Mouse (Mus musculus) forebrain, postnatal 0 days (tissue): ENCODE data around the gene Cmtm8. TPM values are rescaled to one million over a fixed set of nuclear protein-coding genes. Genes with fewer than 3 reads are reported as not detected.

ENCODE experiments used
- ATAC-seq: fragments of 200-750 bp; cut with Nextera tagmentation; 2 replicates; pipeline ENCODE4 v1.8.0; 2017; ENCODE audit warnings: mild to moderate bottlenecking, moderate library complexity
- DNase-seq: peaks from one replicate; pipeline ENCODE4 v3.0.0-alpha.2; 2015
- H3K27ac ChIP-seq: fragments of 300-500 bp; sonication (generic); 2 replicates; pipeline ENCODE4 v1.5.1; 2014; ENCODE audit warnings: low read depth, mild to moderate bottlenecking, antibody characterized with exemption, low read length, moderate library complexity, mixed read lengths
- H3K27me3 ChIP-seq: fragments of 300-500 bp; sonication (generic); 2 replicates; pipeline ENCODE4 v1.6.1; 2014; ENCODE audit warnings: mild to moderate bottlenecking, low read length, mixed read lengths; ENCODE audit not compliant: insufficient read depth
- H3K36me3 ChIP-seq: fragments of 300-500 bp; sonication (generic); 2 replicates; pipeline ENCODE4 v1.6.1; 2014; ENCODE audit warnings: mild to moderate bottlenecking, moderate library complexity; ENCODE audit not compliant: insufficient read depth
- H3K4me1 ChIP-seq: fragments of 300-500 bp; sonication (generic); 2 replicates; pipeline ENCODE4 v1.6.1; 2014; ENCODE audit warnings: antibody characterized with exemption; ENCODE audit not compliant: insufficient read depth
- H3K4me2 ChIP-seq: fragments of 300-500 bp; sonication (generic); 2 replicates; pipeline ENCODE4 v1.6.1; 2014; ENCODE audit warnings: low read depth, mild to moderate bottlenecking, moderate library complexity
- H3K4me3 ChIP-seq: fragments of 300-500 bp; sonication (generic); 2 replicates; pipeline ENCODE4 v1.5.1; 2014; ENCODE audit warnings: low read depth, low read length, mixed read lengths
- H3K9ac ChIP-seq: fragments of 300-500 bp; sonication (generic); 2 replicates; pipeline ENCODE4 v1.6.1; 2014; ENCODE audit warnings: mild to moderate bottlenecking
- H3K9me3 ChIP-seq: fragments of 300-500 bp; sonication (generic); 2 replicates; pipeline ENCODE4 v1.6.1; 2016; ENCODE audit warnings: low read length
- CTCF ChIP-seq: sonication (generic); IDR thresholded peaks from 2 replicates; pipeline ENCODE4 v1.5.1; 2016; ENCODE audit warnings: antibody characterized with exemption, control low read depth, low read depth
- WGBS: fragments of 180-500 bp; shearing (Covaris S2); extraction: QIAGEN DNeasy Blood & Tissue Kit; methylation state at CpG from one replicate; pipeline ENCODE4 v1.1.7; 2014; 5-methylcytosine and 5-hydroxymethylcytosine counted together
- polyA plus RNA-seq: library from polyadenylated mRNA; unstranded; fragments of >200 nt; fragmentation: Nextera tagmentation; extraction: Ambion mirVana; gene quantifications from 2 replicates; pipeline ENCODE4 v1.2.1, GENCODE M21; 2015
- total RNA-seq: library from RNA; depleted of rRNA; stranded (reverse); fragments of >200 nt; gene quantifications from 2 replicates; pipeline ENCODE4 v1.2.3, GENCODE M21; 2014

Cmtm8 gene
- total and polyA plus RNA-seq, 2 experiments from 2014 or later, result 2.1 to 6.2 TPM

DNA sequence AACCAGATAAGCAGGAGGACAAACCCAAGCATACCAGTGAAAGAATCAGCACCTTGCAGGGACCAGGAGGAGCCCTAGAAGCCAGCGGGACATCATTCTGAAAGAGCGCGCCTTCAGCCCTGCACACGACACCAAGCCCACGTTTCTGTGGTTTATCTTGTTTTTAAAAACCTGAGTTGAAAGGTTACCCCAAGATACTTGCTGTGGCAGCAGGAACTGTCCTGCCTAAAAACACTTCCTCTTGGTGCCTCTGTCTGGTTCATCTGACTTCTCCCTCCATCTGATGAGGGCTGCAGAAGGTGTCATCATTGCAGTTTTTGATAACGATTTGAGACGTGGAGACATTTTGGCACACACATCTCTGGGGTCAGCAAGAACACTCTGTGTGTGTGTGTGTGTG is 56.2 kb downstream of the Cmtm8 start:
- Histone ChIP-seq H3K4me3 (no peak overlapping the region), H3K36me3 (no peaks in the 10 kb centered on the region), H3K27me3 (no peaks in the 10 kb centered on the region), H3K4me1 (no peaks in the 10 kb centered on the region), H3K9ac (no peak overlapping the region), H3K4me2 (no peak overlapping the region), H3K27ac (no peak overlapping the region), H3K9me3 (no peaks in the 10 kb centered on the region)
- ATAC-seq (no peak), DNase-seq (no peak)
- TF ChIP-seq CTCF, result no peak
- 93% methylated on average over 7 of the region's 7 CpGs for WGBS

DNA sequence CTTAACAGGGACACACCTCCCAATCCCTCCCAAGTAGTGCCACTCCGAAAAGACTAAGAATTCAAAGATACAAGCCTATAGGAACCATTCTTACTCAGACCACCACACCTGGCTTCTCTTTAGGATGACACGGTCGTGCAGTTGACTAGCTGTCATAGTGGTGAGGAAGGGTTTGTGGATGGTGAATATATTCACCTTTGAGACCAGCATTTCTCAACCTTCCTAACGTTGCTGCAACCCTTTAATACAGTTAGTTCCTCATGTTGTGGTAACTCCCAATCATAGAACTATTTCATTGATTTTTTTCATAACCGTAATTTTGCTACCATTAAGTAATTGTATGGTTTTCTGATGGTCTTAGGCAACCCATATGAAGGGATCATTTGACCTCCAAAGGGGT is 56.8 kb downstream of the Cmtm8 start:
- no peaks in the 10 kb centered on the region for H3K27me3 ChIP-seq
- 94% methylated on average over 5 of the region's 5 CpGs for WGBS
- TF ChIP-seq CTCF, result no peak

DNA sequence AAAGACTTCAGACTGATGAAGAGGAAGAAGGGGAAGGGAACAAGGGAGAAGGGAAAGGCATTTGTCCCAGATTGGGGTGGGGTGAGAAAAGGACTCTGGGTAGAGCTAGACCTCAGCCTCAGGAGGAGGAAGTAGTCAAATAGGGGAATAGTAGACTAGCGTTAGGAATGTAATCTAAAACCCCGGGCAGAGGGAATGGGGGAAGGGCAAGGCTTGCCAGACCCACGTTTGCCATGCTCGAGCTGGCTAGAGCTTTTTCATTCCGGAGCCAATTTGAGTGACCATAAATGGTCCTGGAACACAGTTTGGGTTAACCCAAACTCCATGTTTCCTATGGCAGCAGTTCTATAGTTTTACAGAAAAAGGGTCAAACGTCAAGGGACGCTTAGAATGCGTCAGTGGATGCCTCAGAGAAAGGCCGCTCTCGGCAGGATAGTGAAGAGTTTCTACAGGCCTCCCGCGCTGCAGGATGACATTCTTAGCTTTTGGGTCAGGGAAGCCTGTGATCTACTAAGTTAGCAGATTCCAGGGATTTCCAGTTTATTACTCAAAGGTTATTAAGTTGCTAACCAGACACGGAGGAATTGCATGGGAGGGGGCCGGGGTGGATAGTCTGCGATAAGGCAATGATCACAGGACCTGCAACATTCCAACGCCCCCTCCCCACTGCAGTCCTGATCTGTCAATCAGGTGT is 58.4 kb downstream of the Cmtm8 start:
- H3K36me3 ChIP-seq, result no peaks in the 10 kb centered on the region
- H3K4me2 ChIP-seq, result no peak overlapping the region
- no peak overlapping the region for H3K27ac ChIP-seq
- no peak overlapping the region for H3K9ac ChIP-seq
- DNase-seq (no peak), ATAC-seq (no peak)
- 19% methylated on average over 16 of the region's 16 CpGs for WGBS
- no peak overlapping the region for H3K4me3 ChIP-seq
- no peak for TF ChIP-seq CTCF
- H3K4me1 ChIP-seq, result 0 out of 2 replicates have a peak, but pooled peaks cover 4% of the 10 kb centered on the region
- peaks cover 3% of the 10 kb centered on the region; the same call in 1 of the 2 replicates for H3K27me3 ChIP-seq
- no peaks in the 10 kb centered on the region for H3K9me3 ChIP-seq

More for the DNA sequence above, 56.8 kb downstream of the Cmtm8 start:
- Histone ChIP-seq H3K27ac (no peak overlapping the region), H3K4me2 (no peak overlapping the region), H3K36me3 (no peaks in the 10 kb centered on the region), H3K4me1 (no peaks in the 10 kb centered on the region), H3K9ac (no peak overlapping the region), H3K4me3 (no peak overlapping the region), H3K9me3 (no peaks in the 10 kb centered on the region)
- DNase-seq, result no peak
- ATAC-seq, result no peak

DNA sequence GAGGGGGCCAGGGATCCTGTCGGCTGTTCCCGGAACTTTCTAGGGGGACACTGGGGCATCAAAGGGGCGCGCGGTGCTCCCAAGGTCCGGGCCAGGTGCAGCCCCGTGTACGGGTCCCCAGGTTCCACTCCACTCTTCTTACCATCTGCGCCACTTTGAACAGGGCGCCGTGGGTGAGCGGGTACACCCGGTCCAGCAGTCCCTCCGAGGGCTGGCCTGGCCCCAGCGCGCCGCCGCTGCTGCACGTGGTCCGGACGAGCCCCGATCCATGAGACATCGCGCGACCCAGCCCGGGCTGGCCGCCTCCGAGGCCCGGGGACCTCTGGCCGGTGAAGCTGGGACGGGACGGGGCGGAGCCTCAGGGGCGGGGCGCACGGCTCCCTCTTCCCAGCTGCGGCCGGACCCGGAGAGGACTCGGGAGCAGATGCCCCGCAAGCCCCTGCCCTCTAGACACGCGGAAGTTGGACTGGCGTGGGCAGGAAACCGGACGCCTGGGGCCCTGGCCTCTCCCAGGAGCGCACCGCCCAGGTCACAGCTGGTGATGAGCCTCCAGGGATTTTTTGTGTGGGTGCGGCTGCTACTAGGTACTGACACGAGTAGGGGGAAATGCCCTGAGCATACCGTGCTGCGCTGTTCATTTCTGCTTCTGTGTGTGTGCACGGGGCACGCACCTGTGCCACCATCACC is 62.3 kb downstream of the Cmtm8 start, which contains the start of gene Cmtm7:
Gene Cmtm7 (minus strand): TSS at position 331 of the 687 bp plus-strand sequence.
- no peak for TF ChIP-seq CTCF
- peaks cover 3% of the 10 kb centered on the region; the same call in 1 of the 2 replicates for H3K27me3 ChIP-seq
- peak within 1 kb of the TSS; percentile 3; the same call in 1 of the 2 replicates for H3K27ac ChIP-seq
- no peak for DNase-seq
- ATAC-seq, result peak; percentile 68
- no peaks in the 10 kb centered on the region for H3K9me3 ChIP-seq
- 2% methylated on average over 54 of the region's 54 CpGs for WGBS
- H3K4me3 ChIP-seq, result peak within 1 kb of the TSS; percentile 44
- H3K4me2 ChIP-seq, result peak within 1 kb of the TSS; percentile 95
- H3K9ac ChIP-seq, result peak within 1 kb of the TSS; percentile 55
- no peaks in the 10 kb centered on the region for H3K36me3 ChIP-seq
- 0 out of 2 replicates have a peak, but pooled peaks cover 4% of the 10 kb centered on the region for H3K4me1 ChIP-seq

DNA sequence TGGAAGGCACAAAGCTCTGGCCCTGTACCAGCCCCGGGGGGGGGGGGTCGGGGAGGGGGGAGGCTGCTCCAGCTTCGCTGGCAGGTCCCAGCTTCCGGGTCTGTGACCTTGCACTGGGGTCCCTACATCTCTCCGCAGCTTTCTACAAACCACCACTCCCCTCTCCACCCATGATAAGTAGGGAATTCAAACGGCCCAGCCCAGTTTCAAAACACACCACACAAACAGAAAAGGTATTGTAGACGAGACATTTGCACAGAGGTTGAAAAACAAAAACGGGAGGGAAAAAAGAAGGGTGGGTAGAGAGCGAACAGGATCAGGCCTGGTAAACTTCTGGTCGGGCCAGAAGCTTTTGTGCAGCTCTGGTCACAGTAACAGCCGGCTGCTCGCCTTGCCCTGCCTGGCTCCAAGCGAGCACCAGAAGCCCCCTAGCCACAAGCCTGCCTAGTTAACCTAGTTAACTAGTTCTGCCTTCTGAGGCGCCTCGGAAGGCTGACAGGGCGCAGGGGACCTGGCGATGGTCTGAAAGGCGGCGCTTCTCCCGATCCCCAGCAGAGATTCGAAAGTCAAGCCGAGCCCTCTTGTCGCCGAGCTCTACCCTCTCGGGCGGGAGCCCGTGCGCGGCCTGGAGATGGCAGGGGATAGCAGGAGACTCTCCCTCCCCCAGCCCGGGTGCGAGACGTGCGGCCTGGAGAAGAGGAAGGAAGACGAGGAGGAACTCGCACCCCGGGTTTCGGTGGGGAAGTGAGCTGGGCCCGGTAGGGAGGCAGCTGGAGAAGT is 63.0 kb downstream of the Cmtm8 start:
- H3K4me2 ChIP-seq, result peak overlapping the region; percentile 95
- peak overlapping the region; percentile 55 for H3K9ac ChIP-seq
- DNase-seq, result no peak
- peak overlapping the region; percentile 44 for H3K4me3 ChIP-seq
- H3K36me3 ChIP-seq, result no peaks in the 10 kb centered on the region
- peak; percentile 72 for ATAC-seq
- H3K27me3 ChIP-seq, result peaks cover 3% of the 10 kb centered on the region; the same call in 1 of the 2 replicates
- TF ChIP-seq CTCF, result no peak
- no peaks in the 10 kb centered on the region for H3K9me3 ChIP-seq
- H3K27ac ChIP-seq, result peak overlapping the region; percentile 3; the same call in 1 of the 2 replicates
- H3K4me1 ChIP-seq, result 0 out of 2 replicates have a peak, but pooled peaks cover 4% of the 10 kb centered on the region
- 4% methylated on average over 34 of the region's 38 CpGs for WGBS

DNA sequence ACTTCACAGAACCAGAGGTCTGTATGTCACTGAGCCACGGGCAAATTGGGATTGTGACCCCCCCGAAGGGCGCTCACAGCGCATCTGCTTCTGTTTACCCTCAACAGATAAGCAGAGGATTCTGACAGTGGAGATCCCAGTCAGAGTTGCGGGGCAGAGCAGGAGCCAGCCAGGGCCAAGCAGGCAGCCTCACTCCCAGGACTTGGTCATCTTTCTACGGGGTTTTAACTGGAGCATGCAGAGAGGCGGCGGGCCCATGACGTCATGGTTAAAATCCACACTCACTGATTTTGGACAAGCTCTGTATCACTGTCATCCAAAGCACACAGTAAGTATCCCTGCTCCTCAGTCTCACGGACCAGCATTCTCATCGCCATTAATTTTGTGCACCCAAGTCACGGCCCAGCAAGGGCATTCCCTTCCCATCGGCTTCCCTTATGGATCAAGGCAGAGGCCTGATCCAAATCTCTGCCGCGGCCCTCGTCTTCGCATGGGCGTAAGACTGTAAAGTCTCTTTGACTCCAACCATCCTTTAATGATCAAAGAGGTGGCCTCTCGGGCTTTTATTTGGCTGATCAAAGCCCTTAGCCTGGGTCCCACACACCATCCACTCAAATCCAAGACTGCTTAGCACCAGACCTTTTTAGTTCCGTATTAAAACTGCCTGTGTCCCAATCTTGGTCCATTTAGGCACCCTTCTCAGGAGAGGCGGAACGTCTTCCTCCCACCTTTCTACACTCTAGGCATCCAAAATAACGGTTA is 63.8 kb downstream of the Cmtm8 start:
- Histone ChIP-seq H3K9me3 (no peaks in the 10 kb centered on the region), H3K4me1 (0 out of 2 replicates have a peak, but pooled peaks cover 4% of the 10 kb centered on the region), H3K27ac (no peak overlapping the region), H3K36me3 (no peaks in the 10 kb centered on the region), H3K4me2 (peak overlapping the region; percentile 95), H3K9ac (no peak overlapping the region), H3K4me3 (no peak overlapping the region), H3K27me3 (peaks cover 3% of the 10 kb centered on the region; the same call in 1 of the 2 replicates)
- ATAC-seq (no peak; the same call in 1 of the 2 replicates), DNase-seq (no peak)
- no peak for TF ChIP-seq CTCF
- WGBS, result 40% methylated on average over 23 of the region's 23 CpGs
